Mouse (Mus musculus) lung, postnatal 0 days (tissue): Measurements from ENCODE around the gene St3gal3. TPM values are rescaled to one million over a fixed set of nuclear protein-coding genes. Genes with fewer than 3 reads are reported as not detected.
A peak's percentile ranks its signal among the peaks of the same experiment; 100 is the strongest.

Experiments
- ATAC-seq: fragments of 200-750 bp; cut with Nextera tagmentation; 2 replicates; pipeline ENCODE4 v1.8.0; 2017; ENCODE audit warnings: moderate library complexity
- DNase-seq: peaks from one replicate; pipeline ENCODE4 v3.0.0-alpha.2; 2016; ENCODE audit warnings: low spot score
- H3K27ac ChIP-seq: fragments of 300-500 bp; sonication (generic); 2 replicates; pipeline ENCODE4 v1.5.1; 2014; ENCODE audit warnings: antibody characterized with exemption, mild to moderate bottlenecking, low read length, mixed read lengths
- H3K27me3 ChIP-seq: fragments of 300-500 bp; sonication (generic); replicated peaks from 2 replicates; pipeline ENCODE4 v1.6.1; 2014; ENCODE audit warnings: low read length, mixed read lengths; ENCODE audit not compliant: insufficient read depth
- H3K36me3 ChIP-seq: fragments of 300-500 bp; sonication (generic); 2 replicates; pipeline ENCODE4 v1.6.1; 2014; ENCODE audit warnings: low read length, mixed read lengths; ENCODE audit not compliant: insufficient read depth
- H3K4me1 ChIP-seq: fragments of 300-500 bp; sonication (generic); 2 replicates; pipeline ENCODE4 v1.6.1; 2014; ENCODE audit warnings: antibody characterized with exemption, low read depth, low read length, mixed read lengths; ENCODE audit not compliant: insufficient read depth
- H3K4me2 ChIP-seq: fragments of 300-500 bp; sonication (generic); replicated peaks from 2 replicates; pipeline ENCODE4 v1.6.1; 2014; ENCODE audit warnings: low read depth, mild to moderate bottlenecking, low read length, moderate library complexity, mixed read lengths
- H3K4me3 ChIP-seq: fragments of 300-500 bp; sonication (generic); 2 replicates; pipeline ENCODE4 v1.5.1; 2014; ENCODE audit warnings: low read depth, low read length
- H3K9ac ChIP-seq: fragments of 300-500 bp; sonication (generic); replicated peaks from 2 replicates; pipeline ENCODE4 v1.6.1; 2014; ENCODE audit warnings: low read depth, mild to moderate bottlenecking
- H3K9me3 ChIP-seq: fragments of 300-500 bp; sonication (generic); 2 replicates; pipeline ENCODE4 v1.6.1; 2016; ENCODE audit warnings: low read length, mixed read lengths
- CTCF ChIP-seq: IDR thresholded peaks from 2 replicates; pipeline ENCODE4 v1.5.1; 2016; ENCODE audit warnings: antibody characterized with exemption, mild to moderate bottlenecking
- EP300 ChIP-seq: IDR thresholded peaks from 2 replicates; pipeline ENCODE4 v1.6.1; 2016; ENCODE audit warnings: antibody characterized with exemption, mild to moderate bottlenecking, control low read depth
- WGBS: fragments of 180-500 bp; shearing (Covaris S2); extraction: QIAGEN DNeasy Blood & Tissue Kit; methylation state at CpG from one replicate; pipeline ENCODE4 v1.1.7; 2014; 5-methylcytosine and 5-hydroxymethylcytosine counted together
- polyA plus RNA-seq: library from polyadenylated mRNA; unstranded; fragments of >200 nt; fragmentation: Nextera tagmentation; extraction: Ambion mirVana; gene quantifications from 2 replicates; pipeline ENCODE4 v1.2.1, GENCODE M21; 2015

Gene St3gal3
- polyA plus RNA-seq, 1 experiment from 2014 or later = 4.5 TPM

- peaks cover 27% of the 10 kb centered on the region; the same call in 1 of the 2 replicates for H3K4me1 ChIP-seq
- H3K27me3 ChIP-seq = no peaks in the 10 kb centered on the region
- peak; percentile 69 for DNase-seq
- no peak overlapping the region for H3K27ac ChIP-seq
- no peaks in the 10 kb centered on the region for H3K9me3 ChIP-seq
- no peaks in the 10 kb centered on the region for H3K36me3 ChIP-seq
- H3K4me3 ChIP-seq = peak overlapping the region; percentile 67; the same call in 1 of the 2 replicates
- TF ChIP-seq CTCF = no peak
- TF ChIP-seq EP300 = no peak
- H3K9ac ChIP-seq = no peak overlapping the region
- WGBS = 38% methylated on average over 3 of the region's 3 CpGs
- no peak for ATAC-seq
- H3K4me2 ChIP-seq = peak overlapping the region; percentile 8
Measured at GRCm38 (mm10) chr4:117913421-117913820, 221.3 kb downstream of the St3gal3 start.

GRCm38 (mm10) chr4:117912685-117913273 lies 221.9 kb downstream of the St3gal3 start:
- Histone ChIP-seq H3K9me3 (no peaks in the 10 kb centered on the region), H3K27ac (no peak overlapping the region), H3K4me1 (peaks cover 27% of the 10 kb centered on the region; the same call in 1 of the 2 replicates), H3K27me3 (no peaks in the 10 kb centered on the region), H3K36me3 (no peaks in the 10 kb centered on the region), H3K4me2 (0 out of 2 replicates have a peak overlapping the region, but pooled peaks have one; percentile 8), H3K9ac (no peak overlapping the region), H3K4me3 (no peak overlapping the region)
- ATAC-seq (no peak), DNase-seq (no peak)
- WGBS = 59% methylated on average over 7 of the region's 7 CpGs
- no peak for TF ChIP-seq EP300
- no peak for TF ChIP-seq CTCF

DNA sequence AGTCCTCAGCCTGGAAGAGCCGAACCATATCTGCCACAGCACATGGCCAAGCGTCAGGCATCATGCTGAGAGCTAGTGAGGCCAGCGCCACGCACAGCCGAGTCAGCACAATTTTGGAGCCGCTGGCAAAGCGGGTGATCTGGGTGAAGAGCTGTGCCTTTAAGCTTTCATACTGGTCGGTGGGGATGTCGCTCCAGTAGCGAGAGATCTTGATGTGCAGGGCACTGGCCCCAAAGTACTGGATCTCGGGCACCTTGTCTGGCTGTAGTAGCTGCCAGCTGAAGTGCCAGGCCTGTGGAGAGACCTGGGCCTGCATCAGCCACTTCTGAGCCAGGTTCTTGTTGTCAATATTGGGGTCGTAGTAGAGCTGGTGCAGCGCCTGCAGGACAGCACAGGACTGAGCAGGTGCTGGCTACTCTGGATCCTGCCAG lies 222.6 kb downstream of the St3gal3 start:
- Histone ChIP-seq H3K9ac (no peak overlapping the region), H3K4me1 (peaks cover 27% of the 10 kb centered on the region; the same call in 1 of the 2 replicates), H3K27me3 (no peaks in the 10 kb centered on the region), H3K27ac (no peak overlapping the region), H3K9me3 (no peaks in the 10 kb centered on the region), H3K4me3 (no peak overlapping the region), H3K4me2 (no peak overlapping the region), H3K36me3 (no peaks in the 10 kb centered on the region)
- WGBS = 92% methylated on average over 13 of the region's 13 CpGs
- TF ChIP-seq CTCF (no peak), EP300 (no peak)
- ATAC-seq (no peak), DNase-seq (no peak)

GRCm38 (mm10) chr4:117908834-117909453 lies 225.8 kb downstream of the St3gal3 start:
- TF ChIP-seq EP300 = no peak
- no peak for TF ChIP-seq CTCF
- Histone ChIP-seq H3K9me3 (no peaks in the 10 kb centered on the region), H3K4me1 (peaks cover 21% of the 10 kb centered on the region; the same call in 1 of the 2 replicates), H3K27ac (no peak overlapping the region), H3K36me3 (no peaks in the 10 kb centered on the region; the same call in 1 of the 2 replicates), H3K9ac (no peak overlapping the region), H3K4me3 (no peak overlapping the region), H3K4me2 (no peak overlapping the region), H3K27me3 (no peaks in the 10 kb centered on the region)
- DNase-seq (no peak), ATAC-seq (no peak)
- WGBS = 71% methylated on average over 8 of the region's 8 CpGs

DNA sequence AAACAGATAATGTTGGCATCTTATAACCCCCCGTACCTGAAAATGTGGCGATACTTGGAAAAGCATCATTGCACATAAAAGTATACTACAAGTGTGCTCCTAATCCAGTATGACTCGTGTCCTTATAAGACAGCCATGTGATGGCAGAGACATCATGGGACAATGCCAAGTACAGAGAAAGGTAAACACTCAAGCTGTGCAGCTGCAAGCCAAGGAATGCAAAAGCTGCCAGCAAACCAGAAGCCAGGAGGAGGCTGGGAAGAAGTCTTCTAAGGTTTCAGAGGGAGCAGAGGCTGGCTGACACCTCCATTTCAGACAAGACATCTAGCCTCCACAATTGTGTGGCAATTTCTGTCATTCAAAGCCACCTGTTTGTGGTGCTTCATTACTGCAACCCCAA lies 228.5 kb downstream of the St3gal3 start:
- Histone ChIP-seq H3K36me3 (peaks cover 18% of the 10 kb centered on the region), H3K27ac (no peak overlapping the region)

GRCm38 (mm10) chr4:117904761-117905160 lies 230.0 kb downstream of the St3gal3 start:
- DNase-seq (no peak), ATAC-seq (no peak)
- TF ChIP-seq EP300 (no peak), CTCF (no peak)
- H3K36me3 ChIP-seq = peaks cover 24% of the 10 kb centered on the region
- 87% methylated on average over 8 of the region's 8 CpGs for WGBS
- no peak overlapping the region for H3K4me2 ChIP-seq
- no peak overlapping the region for H3K9ac ChIP-seq
- H3K4me1 ChIP-seq = peaks cover 9% of the 10 kb centered on the region; the same call in 1 of the 2 replicates
- H3K4me3 ChIP-seq = no peak overlapping the region
- H3K27ac ChIP-seq = no peak overlapping the region
- H3K9me3 ChIP-seq = no peaks in the 10 kb centered on the region
- H3K27me3 ChIP-seq = no peaks in the 10 kb centered on the region

More for the DNA sequence above, 228.5 kb downstream of the St3gal3 start:
- 46% methylated on average over 3 of the region's 3 CpGs for WGBS
- peak; percentile 88 for DNase-seq
- Histone ChIP-seq H3K9ac (no peak overlapping the region), H3K4me2 (no peak overlapping the region), H3K9me3 (no peaks in the 10 kb centered on the region), H3K4me3 (no peak overlapping the region), H3K4me1 (peaks cover 9% of the 10 kb centered on the region; the same call in 1 of the 2 replicates), H3K27me3 (no peaks in the 10 kb centered on the region)
- peak; percentile 92 for ATAC-seq
- TF ChIP-seq EP300 (peak; percentile 91), CTCF (no peak)
